Mouse (Mus musculus) thymus, postnatal 14 days (tissue): ENCODE data around the gene Nek8.
A peak's percentile ranks its signal among the peaks of the same experiment; 100 is the strongest.

ENCODE experiments used
- DNase-seq: peaks from one replicate; pipeline ENCODE4 v3.0.0; 2021

The Nek8 gene

DNA sequence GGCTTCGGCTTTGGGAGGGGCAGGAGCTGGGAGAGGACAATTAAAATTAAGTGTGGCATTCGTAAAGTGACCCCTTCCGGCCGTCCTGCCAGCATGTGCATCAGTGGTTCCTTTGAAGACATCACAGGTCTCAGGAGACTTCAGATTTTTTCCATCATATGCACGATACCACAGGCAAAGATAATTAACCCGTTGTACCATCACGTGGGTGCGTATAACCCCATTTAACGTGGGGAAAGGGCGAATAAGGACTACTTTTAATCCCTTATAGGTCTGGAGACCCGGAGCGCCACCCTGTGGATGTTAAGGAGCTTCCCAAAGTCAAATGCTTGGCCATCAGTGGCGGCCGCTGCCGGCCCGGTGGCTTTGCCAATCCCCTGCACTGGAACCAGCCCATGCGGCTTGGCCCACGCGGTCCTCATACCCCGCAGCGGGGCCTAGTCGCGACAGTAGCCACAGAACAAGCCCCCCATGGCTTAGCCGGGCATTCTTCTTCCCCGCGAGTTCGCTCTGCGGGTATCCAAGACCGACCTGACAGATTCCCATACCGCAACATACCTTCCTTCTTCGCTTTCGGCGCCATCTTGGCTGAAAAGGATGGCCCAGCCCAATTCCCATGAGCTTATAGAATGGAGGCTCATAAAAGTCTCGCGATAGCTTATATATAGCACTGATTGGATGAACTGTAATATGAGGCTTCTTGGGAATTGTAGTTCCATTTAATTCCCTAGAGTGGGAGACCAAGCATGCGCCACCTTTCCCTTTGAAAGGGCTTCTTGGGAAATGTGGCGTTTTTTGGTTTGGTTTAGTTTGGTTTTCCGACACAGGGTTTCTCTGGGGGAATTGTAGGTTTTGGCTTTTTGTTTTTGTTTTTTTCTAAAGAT, 6.7 kb upstream of the Nek8 start, which contains the start of gene Rpl23a:
Rpl23a (minus strand) TSS at position 624 of the 884 bp plus-strand sequence.
- DNase-seq: peak; percentile 80

DNA sequence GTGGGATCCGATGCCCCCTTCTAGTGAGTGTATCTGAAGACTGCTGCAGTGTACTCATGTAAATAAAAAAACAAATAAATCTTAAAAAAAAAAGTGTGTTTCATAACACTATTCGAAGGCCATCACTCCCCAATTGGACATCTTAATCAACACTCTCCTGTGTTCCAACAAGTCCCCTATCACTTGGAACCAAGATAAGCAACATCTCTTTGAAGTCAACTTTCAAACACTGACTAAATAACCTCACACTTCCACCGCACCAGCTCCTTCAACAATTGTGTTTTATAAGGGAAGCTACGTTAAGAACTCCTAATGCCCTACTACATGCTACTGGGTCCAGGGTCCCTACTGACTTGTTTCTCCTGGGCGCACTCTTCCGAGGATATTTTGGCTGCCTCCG, 6.0 kb upstream of the Nek8 start:
- DNase-seq: no peak

GRCm38 (mm10) chr11:78181830-78182357, 5.4 kb upstream of the Nek8 start:
- no peak for DNase-seq

DNA sequence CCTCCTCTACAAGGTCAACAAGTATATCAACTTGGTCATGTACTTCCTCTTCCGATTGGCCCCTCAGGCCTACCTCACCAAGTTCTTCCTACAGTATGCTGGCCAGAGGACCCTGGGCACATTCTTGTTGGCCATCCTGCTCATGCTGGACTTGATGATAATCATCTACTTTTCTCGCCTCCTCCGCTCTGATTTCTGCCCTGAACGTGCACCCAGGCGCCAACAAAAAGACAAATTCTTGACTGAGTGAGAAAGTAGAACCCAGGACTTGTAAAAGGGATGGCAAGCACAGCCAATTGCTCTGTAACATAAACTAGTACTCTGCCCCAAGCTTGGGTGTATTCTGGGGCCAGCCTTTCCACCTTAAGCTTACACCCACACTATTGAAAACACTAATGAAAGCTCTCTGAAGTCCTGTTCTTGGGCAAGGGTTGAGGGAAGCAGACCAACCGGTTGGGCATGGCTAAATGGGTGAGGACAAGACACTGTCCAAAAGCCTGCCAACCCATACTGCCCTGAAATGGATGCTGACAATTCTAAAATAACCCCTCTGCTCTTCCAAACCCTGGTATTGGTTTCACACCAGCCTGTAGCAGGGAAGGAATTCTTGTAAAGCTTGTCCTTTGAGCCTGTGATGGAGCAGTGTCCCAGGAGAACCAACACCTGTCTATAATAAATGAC, 3.7 kb upstream of the Nek8 start:
- DNase-seq: no peak

- no peak for DNase-seq
Observed at GRCm38 (mm10) chr11:78179438-78179999, 3.0 kb upstream of the Nek8 start.

DNA sequence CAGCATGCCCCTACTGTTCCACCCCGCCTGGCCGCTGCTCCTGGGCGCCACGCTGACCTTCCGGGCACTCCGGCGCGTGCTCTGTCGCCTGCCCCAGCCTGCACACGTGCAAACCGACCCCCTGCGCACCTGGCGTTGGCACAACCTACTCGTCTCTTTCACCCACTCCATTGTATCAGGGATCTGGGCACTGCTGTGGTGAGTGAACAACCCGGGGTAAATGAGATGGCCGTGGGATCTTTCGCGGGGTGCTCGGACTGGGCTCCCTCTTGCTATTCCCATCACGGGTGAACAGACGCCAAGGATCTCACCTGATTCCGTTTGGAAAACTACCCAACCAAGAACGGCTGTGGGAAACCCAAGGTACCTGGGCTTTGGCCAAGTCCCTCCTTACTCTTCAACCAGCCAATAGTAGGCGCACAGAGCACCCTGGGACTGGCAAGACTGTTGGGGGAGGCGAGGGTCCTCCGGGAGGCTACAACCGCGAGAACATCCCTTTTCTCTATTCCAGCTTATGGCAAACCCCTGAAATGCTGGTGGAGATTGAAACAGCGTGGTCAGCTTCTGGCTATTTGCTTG, 2.5 kb upstream of the Nek8 start:
- DNase-seq: peak; percentile 50

- peak; percentile 94 for DNase-seq
Observed at GRCm38 (mm10) chr11:78177903-78178858, 1.7 kb upstream of the Nek8 start.

DNA sequence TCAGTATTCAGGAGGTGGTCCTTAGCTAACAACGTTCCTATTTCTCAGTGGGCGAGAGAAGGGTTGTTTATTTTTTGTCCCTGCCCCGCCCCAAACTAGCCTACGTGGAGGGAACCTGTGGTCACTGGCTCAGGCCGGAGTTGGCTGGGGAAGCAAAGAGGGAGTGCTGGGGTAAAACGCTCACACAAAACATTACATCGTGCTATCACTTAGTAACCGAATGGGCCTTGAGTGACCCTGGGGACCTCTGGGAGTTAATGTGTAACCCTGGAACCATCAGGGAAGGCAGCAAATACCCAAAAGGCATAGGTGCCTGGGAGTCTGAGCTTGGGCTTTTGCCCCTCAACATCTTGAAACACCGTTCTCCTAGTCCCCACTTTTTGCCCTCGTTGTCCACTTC, 962 bp upstream of the Nek8 start:
- peak; percentile 32 for DNase-seq

DNA sequence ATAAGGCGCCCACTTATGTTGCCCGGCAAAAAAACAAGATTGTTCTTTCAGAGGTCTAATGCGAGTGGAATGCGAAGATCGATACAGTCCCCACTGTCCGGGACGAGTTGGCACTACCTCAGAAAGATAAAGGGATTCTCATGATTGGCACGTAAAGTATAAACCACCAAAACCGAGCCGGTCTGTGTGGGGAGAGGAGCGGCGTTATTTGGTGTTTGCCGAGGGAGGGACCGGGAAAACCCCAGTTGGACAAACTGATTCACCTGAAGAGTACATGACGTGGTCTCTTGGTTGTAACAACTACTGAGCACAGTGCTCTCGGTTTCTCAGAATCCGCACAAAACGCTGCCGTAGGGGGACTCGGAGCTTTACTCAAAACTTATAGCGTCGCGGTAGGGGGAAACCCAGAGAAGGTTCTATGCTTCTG, 443 bp upstream of the Nek8 start:
- DNase-seq: peak; percentile 38

DNA sequence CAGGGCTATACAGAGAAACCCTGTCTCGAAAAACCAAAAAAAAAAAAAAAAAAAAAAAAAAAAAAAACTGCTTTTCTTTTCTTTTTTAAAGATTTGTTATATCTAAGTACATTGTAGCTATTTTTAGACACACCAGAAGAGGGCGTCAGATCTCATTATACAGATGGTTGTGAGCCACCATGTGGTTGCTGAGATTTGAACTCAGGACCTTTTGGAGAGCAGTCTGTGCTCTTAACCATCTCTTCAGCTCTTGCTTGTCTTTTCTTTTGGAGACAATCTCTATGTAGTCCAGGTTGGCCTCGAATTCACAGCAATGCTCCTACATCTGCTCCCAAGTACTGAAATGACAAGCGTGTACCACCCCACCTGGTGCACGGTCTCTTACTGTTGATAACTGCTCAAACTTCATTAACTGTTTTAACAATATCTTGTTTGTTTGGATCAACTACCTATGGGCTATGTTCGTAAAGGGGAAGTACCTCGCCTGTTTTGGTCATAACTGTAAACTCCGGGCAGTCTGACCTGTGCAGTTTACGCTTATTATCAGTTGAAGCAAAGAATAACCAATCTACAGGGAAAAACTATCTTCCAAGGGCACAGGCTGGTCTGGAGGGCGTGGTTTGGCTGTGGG, 589 bp downstream of the Nek8 start:
- DNase-seq: no peak

- DNase-seq: no peak
Observed at GRCm38 (mm10) chr11:78174506-78174905, 2.0 kb downstream of the Nek8 start.

GRCm38 (mm10) chr11:78172748-78173383, 3.6 kb downstream of the Nek8 start:
- DNase-seq: no peak

DNA sequence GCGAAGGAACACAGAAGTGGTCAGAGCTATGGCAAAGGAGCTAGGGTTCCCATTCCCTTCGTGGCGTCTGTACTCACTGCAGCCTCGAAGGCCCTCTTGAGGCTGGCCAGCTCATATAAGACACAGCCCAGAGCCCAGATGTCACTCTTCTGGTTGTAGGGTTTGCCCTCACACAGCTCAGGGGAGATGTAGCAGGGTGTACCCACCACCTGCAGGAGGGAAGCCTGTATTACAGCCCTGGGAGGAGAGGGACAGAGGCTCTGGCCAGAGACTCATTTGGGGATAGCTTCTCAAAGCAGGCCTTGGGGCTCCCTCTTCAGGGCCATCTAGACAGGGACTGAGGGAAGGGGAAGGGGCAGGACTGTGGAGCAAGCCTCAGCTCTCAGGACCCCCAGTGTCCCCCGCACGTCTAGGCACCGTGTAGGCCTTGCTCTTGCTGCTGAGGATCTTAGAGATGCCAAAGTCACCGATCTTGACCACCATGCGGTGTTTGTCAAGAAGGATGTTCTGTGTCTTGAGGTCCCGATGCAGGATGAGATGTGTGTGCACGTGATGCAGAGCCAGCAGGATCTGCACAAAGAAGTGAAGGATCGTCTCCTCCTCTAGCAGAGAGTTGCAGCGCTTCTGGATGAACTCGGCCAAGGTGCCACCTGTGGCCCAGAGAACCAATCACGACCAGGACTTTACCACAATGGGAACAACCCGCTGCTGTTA, 4.3 kb downstream of the Nek8 start:
- no peak for DNase-seq

DNA sequence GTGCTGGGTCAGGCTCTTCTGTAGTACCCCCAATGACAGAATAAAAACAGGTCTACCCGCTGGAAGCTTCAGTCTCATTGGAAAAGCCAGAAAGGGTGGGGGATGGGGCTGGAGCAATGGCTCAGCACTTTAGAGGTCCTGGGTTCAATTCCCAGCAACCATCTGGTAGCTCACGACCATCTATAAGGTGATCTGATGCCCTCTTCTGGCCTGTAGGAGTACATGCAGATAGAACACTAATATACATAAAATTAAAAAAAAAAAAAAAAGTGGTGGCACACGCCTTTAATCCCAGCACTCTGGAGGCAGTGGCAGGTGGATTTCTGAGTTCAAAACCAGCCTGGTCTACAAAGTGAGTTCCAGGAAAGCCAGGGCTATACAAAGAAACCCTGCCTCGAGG, 5.1 kb downstream of the Nek8 start:
- no peak for DNase-seq

- DNase-seq: no peak
Observed at GRCm38 (mm10) chr11:78170306-78170705, 6.2 kb downstream of the Nek8 start.

- DNase-seq: peak; percentile 87
Observed at GRCm38 (mm10) chr11:78168541-78169468, 7.7 kb downstream of the Nek8 start.

DNA sequence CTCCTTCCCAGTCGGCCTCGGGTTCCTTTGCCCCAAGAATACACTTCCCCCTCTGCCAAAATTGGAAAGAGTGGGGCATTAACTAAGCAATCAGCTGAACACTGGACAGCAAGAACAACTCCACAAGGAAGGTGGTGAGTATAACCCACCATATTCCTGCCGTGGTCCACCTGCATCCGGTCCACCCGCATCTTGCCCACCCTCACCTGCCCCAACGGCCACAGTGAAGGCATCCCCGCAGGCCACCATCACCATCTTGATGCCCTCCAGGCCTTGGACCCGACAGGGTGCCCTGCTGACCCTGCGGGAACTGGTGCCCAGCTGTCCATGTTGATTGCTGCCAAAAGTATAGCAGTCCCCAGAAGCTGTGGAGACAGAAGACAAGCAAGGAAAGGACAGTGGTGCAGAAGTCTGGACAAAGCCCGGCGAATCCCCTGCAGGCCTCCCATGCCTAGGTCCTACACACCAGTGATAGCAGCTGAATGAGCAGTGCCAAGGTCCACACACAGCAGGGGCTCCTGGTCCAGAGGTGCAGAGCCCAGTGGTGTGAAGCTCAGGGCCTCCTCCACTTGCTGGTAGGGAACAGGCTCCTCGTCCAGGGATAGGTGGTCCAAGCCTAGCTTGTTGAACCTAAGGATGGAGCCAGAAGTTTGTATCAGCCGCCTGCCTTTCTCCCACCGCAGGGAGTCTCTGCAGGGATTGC, 9.1 kb downstream of the Nek8 start:
- DNase-seq: no peak

GRCm38 (mm10) chr11:78166640-78167039, 9.8 kb downstream of the Nek8 start:
- DNase-seq: no peak
